Mouse (Mus musculus): ENCODE measurements around the gene Gm21970. TPM values are rescaled to one million over a fixed set of nuclear protein-coding genes. Genes with fewer than 3 reads are reported as not detected.

Gene Gm21970
- polyA plus RNA-seq, 1 experiment, result not detected

- Histone ChIP-seq H3K27ac (ENCODE audit: insufficient read depth, low read length) (no peak overlapping the region), H3K4me3 (ENCODE audit: extremely low read depth, insufficient read depth, insufficient read length) (no peak overlapping the region), H3K4me1 (ENCODE audit: control insufficient read depth, insufficient read depth, insufficient read length) (peaks cover 11% of the 10 kb centered on the region; the same call in 1 of the 2 replicates), H3K36me3 (ENCODE audit: control insufficient read depth, insufficient read depth, low read length) (no peaks in the 10 kb centered on the region), H3K27me3 (ENCODE audit: control insufficient read depth, insufficient read depth, low read length) (no peaks in the 10 kb centered on the region)
- 40% methylated on average over 8 of the region's 8 CpGs for WGBS
- peak; percentile 34 to 54 for DNase-seq (ENCODE audit: low read depth in 1 of 2, low spot score in 2 of 2)
- TF ChIP-seq POLR2A (IDR thresholded peaks at IDR 0.05; ENCODE audit: low read depth, low read length) (no peak), CTCF (IDR thresholded peaks at IDR 0.05; ENCODE audit: extremely low read depth, insufficient read depth, insufficient read length, insufficient replicate concordance) (peak; percentile 40; the same call in 1 of the 2 replicates)
Observed at GRCm38 (mm10) chr16:91358555-91358954, 33.0 kb upstream of the Gm21970 start.

GRCm38 (mm10) chr16:91359531-91359930 lies 32.0 kb upstream of the Gm21970 start:
- Histone ChIP-seq H3K27ac (ENCODE audit: insufficient read depth, low read length) (no peak overlapping the region), H3K27me3 (ENCODE audit: control insufficient read depth, insufficient read depth, low read length) (no peaks in the 10 kb centered on the region), H3K4me3 (ENCODE audit: extremely low read depth, insufficient read depth, insufficient read length) (no peak overlapping the region), H3K4me1 (ENCODE audit: control insufficient read depth, insufficient read depth, insufficient read length) (peaks cover 14% of the 10 kb centered on the region; the same call in 1 of the 2 replicates), H3K36me3 (ENCODE audit: control insufficient read depth, insufficient read depth, low read length) (no peaks in the 10 kb centered on the region)
- no peak for TF ChIP-seq CTCF (IDR thresholded peaks at IDR 0.05; ENCODE audit: extremely low read depth, insufficient read depth, insufficient read length, insufficient replicate concordance)
- TF ChIP-seq POLR2A (IDR thresholded peaks at IDR 0.05; ENCODE audit: low read depth, low read length), result no peak
- DNase-seq (ENCODE audit: low read depth in 1 of 2, low spot score in 2 of 2), result no peak
- 72% methylated on average over 13 of the region's 13 CpGs for WGBS

- 90% methylated on average over 3 of the region's 3 CpGs for WGBS
- Histone ChIP-seq H3K4me3 (ENCODE audit: extremely low read depth, insufficient read depth, insufficient read length) (no peak overlapping the region), H3K36me3 (ENCODE audit: control insufficient read depth, insufficient read depth, low read length) (no peaks in the 10 kb centered on the region), H3K4me1 (ENCODE audit: control insufficient read depth, insufficient read depth, insufficient read length) (peaks cover 8% of the 10 kb centered on the region; the same call in 1 of the 2 replicates), H3K27me3 (ENCODE audit: control insufficient read depth, insufficient read depth, low read length) (no peaks in the 10 kb centered on the region), H3K27ac (ENCODE audit: insufficient read depth, low read length) (no peak overlapping the region)
- no peak for TF ChIP-seq CTCF (IDR thresholded peaks at IDR 0.05; ENCODE audit: extremely low read depth, insufficient read depth, insufficient read length, insufficient replicate concordance)
- TF ChIP-seq POLR2A (IDR thresholded peaks at IDR 0.05; ENCODE audit: low read depth, low read length), result no peak
- no peak for DNase-seq (ENCODE audit: low read depth in 1 of 2, low spot score in 2 of 2)
Observed at GRCm38 (mm10) chr16:91360162-91360561, 31.4 kb upstream of the Gm21970 start.

DNA sequence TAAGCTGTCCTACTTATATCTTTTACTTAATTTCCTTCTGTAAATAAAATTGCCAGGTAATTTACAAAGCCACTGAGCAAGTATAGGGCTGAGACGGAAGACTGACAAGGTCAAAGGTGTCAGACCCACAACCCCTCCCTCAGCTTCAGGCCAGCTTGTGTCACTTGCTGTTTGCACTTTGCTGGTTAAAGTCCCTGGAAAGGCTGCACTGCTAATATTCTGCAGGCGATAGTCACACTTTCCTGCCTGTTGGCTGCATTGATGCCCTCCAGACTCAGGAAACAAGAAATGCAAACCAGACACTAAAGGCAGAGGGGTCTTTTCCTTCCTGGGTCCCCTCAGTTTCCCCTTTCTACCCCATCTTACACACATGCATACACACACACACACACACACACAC lies 29.5 kb upstream of the Gm21970 start:
- H3K4me3 ChIP-seq (ENCODE audit: extremely low read depth, insufficient read depth, insufficient read length), result no peak overlapping the region
- H3K36me3 ChIP-seq (ENCODE audit: control insufficient read depth, insufficient read depth, low read length), result no peaks in the 10 kb centered on the region
- DNase-seq (ENCODE audit: low read depth in 1 of 2, low spot score in 2 of 2), result no peak
- WGBS, result 84% methylated on average over 2 of the region's 2 CpGs
- TF ChIP-seq CTCF (IDR thresholded peaks at IDR 0.05; ENCODE audit: extremely low read depth, insufficient read depth, insufficient read length, insufficient replicate concordance) (no peak), POLR2A (IDR thresholded peaks at IDR 0.05; ENCODE audit: low read depth, low read length) (no peak)
- no peak overlapping the region for H3K27ac ChIP-seq (ENCODE audit: insufficient read depth, low read length)
- H3K27me3 ChIP-seq (ENCODE audit: control insufficient read depth, insufficient read depth, low read length), result no peaks in the 10 kb centered on the region
- peaks cover 19% of the 10 kb centered on the region; the same call in 1 of the 2 replicates for H3K4me1 ChIP-seq (ENCODE audit: control insufficient read depth, insufficient read depth, insufficient read length)

GRCm38 (mm10) chr16:91362616-91363272 lies 28.8 kb upstream of the Gm21970 start:
- Histone ChIP-seq H3K27ac (ENCODE audit: insufficient read depth, low read length) (no peak overlapping the region), H3K4me1 (ENCODE audit: control insufficient read depth, insufficient read depth, insufficient read length) (peaks cover 22% of the 10 kb centered on the region; the same call in 1 of the 2 replicates), H3K4me3 (ENCODE audit: extremely low read depth, insufficient read depth, insufficient read length) (no peak overlapping the region), H3K36me3 (ENCODE audit: control insufficient read depth, insufficient read depth, low read length) (no peaks in the 10 kb centered on the region), H3K27me3 (ENCODE audit: control insufficient read depth, insufficient read depth, low read length) (no peaks in the 10 kb centered on the region)
- 62% methylated on average over 12 of the region's 12 CpGs for WGBS
- DNase-seq (ENCODE audit: low read depth in 1 of 2, low spot score in 2 of 2), result no peak
- TF ChIP-seq POLR2A (IDR thresholded peaks at IDR 0.05; ENCODE audit: low read depth, low read length) (no peak), CTCF (IDR thresholded peaks at IDR 0.05; ENCODE audit: extremely low read depth, insufficient read depth, insufficient read length, insufficient replicate concordance) (no peak)

GRCm38 (mm10) chr16:91363483-91363882 lies 28.0 kb upstream of the Gm21970 start:
- peaks cover 22% of the 10 kb centered on the region; the same call in 1 of the 2 replicates for H3K4me1 ChIP-seq (ENCODE audit: control insufficient read depth, insufficient read depth, insufficient read length)
- no peaks in the 10 kb centered on the region for H3K27me3 ChIP-seq (ENCODE audit: control insufficient read depth, insufficient read depth, low read length)
- TF ChIP-seq CTCF (IDR thresholded peaks at IDR 0.05; ENCODE audit: extremely low read depth, insufficient read depth, insufficient read length, insufficient replicate concordance) (no peak), POLR2A (IDR thresholded peaks at IDR 0.05; ENCODE audit: low read depth, low read length) (no peak)
- no peak overlapping the region for H3K4me3 ChIP-seq (ENCODE audit: extremely low read depth, insufficient read depth, insufficient read length)
- 40% methylated on average over 3 of the region's 3 CpGs for WGBS
- no peaks in the 10 kb centered on the region for H3K36me3 ChIP-seq (ENCODE audit: control insufficient read depth, insufficient read depth, low read length)
- DNase-seq (ENCODE audit: low read depth in 1 of 2, low spot score in 2 of 2), result no peak
- H3K27ac ChIP-seq (ENCODE audit: insufficient read depth, low read length), result 0 out of 2 replicates have a peak overlapping the region, but pooled peaks have one; percentile 10

DNA sequence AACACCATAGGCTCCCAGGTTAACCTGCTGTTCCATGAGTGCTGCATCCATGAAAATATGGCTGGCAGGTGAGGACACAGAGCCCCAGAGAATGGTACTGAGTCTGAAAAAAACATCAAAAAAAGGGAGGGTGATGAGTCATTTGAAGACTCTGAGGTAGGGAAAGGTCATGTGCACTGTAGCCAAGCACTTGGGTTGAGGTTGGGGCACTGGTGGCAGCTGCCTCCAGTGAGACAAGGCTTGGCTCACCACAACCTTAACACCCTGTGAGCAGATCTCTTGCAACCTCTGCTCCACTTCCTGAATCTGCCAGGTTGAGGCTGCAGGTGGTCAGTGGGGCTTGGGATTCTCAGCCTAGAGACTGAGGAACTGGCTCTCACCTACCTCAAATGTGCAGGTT lies 25.0 kb upstream of the Gm21970 start:
- Histone ChIP-seq H3K27me3 (ENCODE audit: control insufficient read depth, insufficient read depth, low read length) (no peaks in the 10 kb centered on the region), H3K4me3 (ENCODE audit: extremely low read depth, insufficient read depth, insufficient read length) (no peak overlapping the region), H3K36me3 (ENCODE audit: control insufficient read depth, insufficient read depth, low read length) (no peaks in the 10 kb centered on the region), H3K27ac (ENCODE audit: insufficient read depth, low read length) (peak overlapping the region; percentile 81), H3K4me1 (ENCODE audit: control insufficient read depth, insufficient read depth, insufficient read length) (peaks cover 22% of the 10 kb centered on the region; the same call in 1 of the 2 replicates)
- TF ChIP-seq POLR2A (IDR thresholded peaks at IDR 0.05; ENCODE audit: low read depth, low read length), result no peak
- TF ChIP-seq CTCF (IDR thresholded peaks at IDR 0.05; ENCODE audit: extremely low read depth, insufficient read depth, insufficient read length, insufficient replicate concordance), result no peak
- peak; percentile 41 to 59 for DNase-seq (ENCODE audit: low read depth in 1 of 2, low spot score in 2 of 2)
